Mouse (Mus musculus): ENCODE data around the gene Mapkapk2. TPM values are rescaled to one million over a fixed set of nuclear protein-coding genes. Genes with fewer than 3 reads are reported as not detected.
"Not testable (repeated sequence)": the region's sequence is repeated elsewhere in the genome, so short reads cannot be mapped to it uniquely, and the experiment has no call there.

The Mapkapk2 gene
- polyA plus RNA-seq, 1 experiment from 2014 or later, result 34.6 TPM

DNA sequence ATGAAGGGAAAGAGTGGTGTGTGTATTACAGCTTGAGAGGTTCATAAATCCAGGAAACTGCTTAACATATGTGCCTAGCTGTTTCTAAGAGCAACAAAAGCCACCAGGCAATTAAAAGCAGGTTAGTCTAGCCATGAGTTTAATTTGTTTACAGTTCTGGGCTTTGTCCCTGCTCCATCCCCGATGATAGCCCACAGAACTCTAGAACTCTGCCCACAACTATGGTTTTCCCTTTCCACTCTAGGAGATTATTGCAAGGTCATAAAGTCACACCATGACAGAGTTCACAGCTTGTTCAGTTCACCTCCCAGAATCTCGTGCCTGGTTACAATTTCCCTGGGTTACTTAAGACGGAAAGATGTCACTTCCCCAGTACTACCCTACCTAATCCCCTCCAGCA, 66.4 kb downstream of the Mapkapk2 start:
- 31% methylated on average over 3 of the region's 3 CpGs for WGBS
- no peak for DNase-seq (ENCODE audit: low spot score)
- H3K27me3 ChIP-seq (ENCODE audit: control insufficient read depth, insufficient read depth, low read length), result no peaks in the 10 kb centered on the region
- no peak for ATAC-seq (ENCODE audit: low FRiP score, low TSS enrichment)
- no peak overlapping the region for H3K9ac ChIP-seq (ENCODE audit: low read length)
- H3K36me3 ChIP-seq (ENCODE audit: control insufficient read depth, insufficient read depth, low read length), result no peaks in the 10 kb centered on the region
- H3K27ac ChIP-seq (replicated peaks), result no peak overlapping the region
- H3K9me3 ChIP-seq (ENCODE audit: control insufficient read depth, low read length), result no peaks in the 10 kb centered on the region
- no peak overlapping the region for H3K4me3 ChIP-seq (ENCODE audit: low read depth, low read length)
- H3K4me2 ChIP-seq (replicated peaks; ENCODE audit: low read depth), result no peak overlapping the region
- H3K4me1 ChIP-seq (replicated peaks; ENCODE audit: control insufficient read depth, insufficient read depth), result no peaks in the 10 kb centered on the region
- no peak for TF ChIP-seq EP300 (optimal IDR thresholded peaks at IDR 0.05)
- no peak for TF ChIP-seq CTCF (IDR thresholded peaks at IDR 0.05; ENCODE audit: low read depth)

DNA sequence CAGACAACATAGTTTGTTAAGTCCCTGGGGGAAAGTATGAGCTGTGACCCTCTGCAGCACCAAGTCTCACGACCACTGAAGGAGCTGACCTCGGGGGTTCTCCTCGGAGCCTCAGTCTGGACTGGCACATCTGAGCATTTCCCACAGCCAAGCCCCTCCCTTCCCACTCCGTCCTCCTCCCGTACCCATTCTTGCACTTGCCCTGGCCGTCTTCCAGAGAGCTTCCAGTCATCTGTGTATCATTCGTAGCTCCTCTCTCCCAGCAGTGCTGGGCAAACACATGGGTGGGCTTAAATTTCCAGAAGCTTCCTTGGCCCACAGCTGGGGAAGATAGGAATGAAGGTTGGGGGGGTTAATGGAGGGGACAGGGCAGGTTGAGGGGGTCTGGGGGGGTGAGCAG, 67.4 kb downstream of the Mapkapk2 start:
- Histone ChIP-seq H3K4me2 (replicated peaks; ENCODE audit: low read depth) (no peak overlapping the region), H3K36me3 (ENCODE audit: control insufficient read depth, insufficient read depth, low read length) (no peaks in the 10 kb centered on the region), H3K4me3 (ENCODE audit: low read depth, low read length) (no peak overlapping the region), H3K9me3 (ENCODE audit: control insufficient read depth, low read length) (no peaks in the 10 kb centered on the region), H3K27ac (replicated peaks) (no peak overlapping the region), H3K4me1 (replicated peaks; ENCODE audit: control insufficient read depth, insufficient read depth) (no peaks in the 10 kb centered on the region), H3K9ac (ENCODE audit: low read length) (no peak overlapping the region), H3K27me3 (ENCODE audit: control insufficient read depth, insufficient read depth, low read length) (no peaks in the 10 kb centered on the region)
- ATAC-seq (ENCODE audit: low FRiP score, low TSS enrichment) (no peak), DNase-seq (ENCODE audit: low spot score) (no peak)
- TF ChIP-seq CTCF (IDR thresholded peaks at IDR 0.05; ENCODE audit: low read depth) (no peak), EP300 (optimal IDR thresholded peaks at IDR 0.05) (no peak)
- 22% methylated on average over 7 of the region's 7 CpGs for WGBS

DNA sequence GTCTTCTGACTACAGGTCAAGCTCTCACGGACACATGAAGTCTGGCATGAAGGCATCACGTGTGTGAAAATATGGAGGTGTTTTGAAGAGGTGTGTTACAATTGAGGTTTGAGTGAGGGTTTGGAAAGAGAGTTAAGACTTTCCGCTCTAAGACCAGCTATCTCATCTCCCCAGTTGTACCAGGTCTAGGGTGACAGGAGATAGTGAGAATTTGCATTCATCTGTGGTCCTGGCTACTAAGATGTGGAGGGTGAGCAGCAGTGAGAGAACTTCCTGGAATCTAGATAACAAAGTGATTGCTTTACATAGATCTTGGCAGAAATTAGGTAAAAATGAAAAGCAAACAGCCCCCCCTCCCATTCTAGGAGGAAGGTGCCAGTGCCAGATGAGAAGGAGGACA, 68.4 kb downstream of the Mapkapk2 start:
- ATAC-seq (ENCODE audit: low FRiP score, low TSS enrichment), result no peak
- H3K9me3 ChIP-seq (ENCODE audit: control insufficient read depth, low read length), result no peaks in the 10 kb centered on the region
- 91% methylated on average over 3 of the region's 3 CpGs for WGBS

DNA sequence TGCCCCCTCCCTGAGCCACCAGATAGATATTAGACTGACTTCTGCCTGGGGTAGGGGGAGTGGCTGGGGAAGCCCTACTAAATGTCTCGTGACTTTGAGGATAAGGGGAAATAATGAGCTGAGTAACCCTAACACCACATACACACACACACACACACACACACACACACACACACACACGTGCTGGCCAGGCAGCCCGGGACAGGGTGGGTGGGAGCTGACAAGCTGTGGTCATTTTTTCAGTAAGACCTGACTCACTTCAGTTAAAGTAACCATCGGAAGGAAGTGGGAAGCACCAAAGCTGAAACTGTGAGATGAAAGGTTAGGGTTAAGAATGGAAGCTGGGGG, 71.8 kb downstream of the Mapkapk2 start:
- ATAC-seq (ENCODE audit: low FRiP score, low TSS enrichment) (no peak), DNase-seq (ENCODE audit: low spot score) (no peak)
- H3K36me3 ChIP-seq (ENCODE audit: control insufficient read depth, insufficient read depth, low read length), result no peaks in the 10 kb centered on the region
- H3K4me3 ChIP-seq (ENCODE audit: low read depth, low read length), result no peak overlapping the region
- no peaks in the 10 kb centered on the region for H3K27me3 ChIP-seq (ENCODE audit: control insufficient read depth, insufficient read depth, low read length)
- WGBS, result 54% methylated on average over 4 of the region's 4 CpGs
- H3K9me3 ChIP-seq (ENCODE audit: control insufficient read depth, low read length), result no peaks in the 10 kb centered on the region
- no peak overlapping the region for H3K9ac ChIP-seq (ENCODE audit: low read length)
- no peaks in the 10 kb centered on the region for H3K4me1 ChIP-seq (replicated peaks; ENCODE audit: control insufficient read depth, insufficient read depth)
- no peak overlapping the region for H3K27ac ChIP-seq (replicated peaks)
- H3K4me2 ChIP-seq (replicated peaks; ENCODE audit: low read depth), result no peak overlapping the region
- no peak for TF ChIP-seq EP300 (optimal IDR thresholded peaks at IDR 0.05)
- TF ChIP-seq CTCF (IDR thresholded peaks at IDR 0.05; ENCODE audit: low read depth), result no peak

More for the DNA sequence above, 68.4 kb downstream of the Mapkapk2 start:
- Histone ChIP-seq H3K27me3 (ENCODE audit: control insufficient read depth, insufficient read depth, low read length) (no peaks in the 10 kb centered on the region), H3K4me1 (replicated peaks; ENCODE audit: control insufficient read depth, insufficient read depth) (no peaks in the 10 kb centered on the region), H3K9ac (ENCODE audit: low read length) (no peak overlapping the region), H3K27ac (replicated peaks) (no peak overlapping the region), H3K4me2 (replicated peaks; ENCODE audit: low read depth) (no peak overlapping the region), H3K36me3 (ENCODE audit: control insufficient read depth, insufficient read depth, low read length) (no peaks in the 10 kb centered on the region), H3K4me3 (ENCODE audit: low read depth, low read length) (no peak overlapping the region)
- no peak for DNase-seq (ENCODE audit: low spot score)
- TF ChIP-seq CTCF (IDR thresholded peaks at IDR 0.05; ENCODE audit: low read depth) (no peak), EP300 (optimal IDR thresholded peaks at IDR 0.05) (no peak)

DNA sequence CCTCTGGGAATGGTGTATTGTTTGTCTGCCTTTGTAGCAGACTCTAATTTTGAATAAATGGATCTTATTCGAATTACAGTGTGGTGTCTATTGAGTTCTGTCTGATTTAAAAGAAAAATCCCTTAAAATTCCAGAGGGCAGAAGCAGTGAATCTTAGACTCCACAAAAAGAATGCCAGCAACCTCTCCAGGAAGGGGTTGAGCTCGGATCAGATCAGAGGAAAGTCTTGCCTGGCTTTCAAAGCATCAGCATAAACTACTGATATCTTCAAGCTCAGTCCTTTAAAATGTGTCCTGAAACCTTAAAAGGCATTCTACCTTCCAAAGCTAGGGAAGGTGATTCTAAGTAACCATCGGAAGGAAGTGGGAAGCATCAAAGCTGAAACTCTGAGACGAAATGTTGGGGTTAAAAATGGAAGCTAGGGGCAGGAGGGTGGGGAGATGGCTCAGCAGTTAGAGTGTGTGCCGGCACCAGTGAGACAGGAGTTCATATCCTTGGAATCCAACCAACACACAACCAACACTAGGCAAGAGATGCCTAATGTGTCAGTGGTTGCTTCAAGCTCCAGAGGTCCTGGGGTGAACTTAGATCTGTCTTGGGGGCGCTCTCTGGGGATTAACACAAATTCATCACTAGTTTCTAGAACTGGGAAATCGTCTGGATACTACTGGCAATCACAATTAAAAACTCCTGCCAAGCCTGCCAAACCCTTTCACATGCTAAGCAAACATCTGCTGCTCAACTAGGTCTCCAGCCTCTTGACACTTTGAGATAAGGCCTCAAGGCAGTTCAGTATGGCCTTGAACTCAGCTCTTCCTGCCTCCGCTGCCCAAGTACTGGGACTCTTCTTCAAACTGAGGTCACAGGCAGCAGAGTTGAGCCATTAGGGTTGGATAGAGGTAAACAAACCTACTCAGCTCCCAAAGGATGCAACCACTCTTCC, 72.5 kb downstream of the Mapkapk2 start:
- Histone ChIP-seq H3K9me3 (ENCODE audit: control insufficient read depth, low read length) (no peaks in the 10 kb centered on the region), H3K9ac (ENCODE audit: low read length) (no peak overlapping the region), H3K27me3 (ENCODE audit: control insufficient read depth, insufficient read depth, low read length) (no peaks in the 10 kb centered on the region), H3K4me3 (ENCODE audit: low read depth, low read length) (no peak overlapping the region), H3K27ac (replicated peaks) (no peak overlapping the region), H3K4me1 (replicated peaks; ENCODE audit: control insufficient read depth, insufficient read depth) (no peaks in the 10 kb centered on the region), H3K36me3 (ENCODE audit: control insufficient read depth, insufficient read depth, low read length) (no peaks in the 10 kb centered on the region), H3K4me2 (replicated peaks; ENCODE audit: low read depth) (no peak overlapping the region)
- DNase-seq (ENCODE audit: low spot score), result no peak
- WGBS, result 72% methylated on average over 8 of the region's 8 CpGs
- TF ChIP-seq EP300 (optimal IDR thresholded peaks at IDR 0.05), result no peak
- TF ChIP-seq CTCF (IDR thresholded peaks at IDR 0.05; ENCODE audit: low read depth), result no peak
- ATAC-seq (ENCODE audit: low FRiP score, low TSS enrichment), result no peak

DNA sequence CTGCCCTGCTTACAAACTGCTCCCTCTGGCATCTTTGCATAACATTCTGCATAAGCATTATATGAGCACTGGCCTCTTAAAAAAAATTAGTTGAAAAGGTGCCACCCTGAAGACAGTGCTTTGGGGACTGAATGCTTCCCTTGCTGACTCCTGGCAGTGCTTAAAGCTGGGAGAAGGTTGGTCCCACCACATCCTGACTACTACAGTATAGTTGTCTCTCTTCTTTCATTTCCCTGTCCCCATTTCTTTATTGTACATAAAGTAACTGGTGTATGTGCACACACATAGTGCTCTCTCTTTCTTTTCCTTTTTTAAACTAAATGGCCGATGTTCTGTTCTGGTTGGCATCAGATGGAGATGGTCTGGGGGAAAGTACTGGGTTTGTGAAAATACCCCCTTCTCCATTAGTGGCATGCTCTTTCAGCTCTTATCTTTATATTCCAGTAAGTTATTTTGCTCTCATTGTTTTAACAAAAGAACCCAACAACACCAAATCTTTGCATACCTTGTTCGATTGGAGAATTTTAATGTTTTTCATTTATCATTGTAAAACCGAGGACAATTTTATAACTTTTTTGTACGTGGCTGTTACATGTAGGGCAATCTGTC, 74.3 kb downstream of the Mapkapk2 start:
- not testable (repeated sequence) for H3K27me3 ChIP-seq (ENCODE audit: control insufficient read depth, insufficient read depth, low read length); H3K36me3 ChIP-seq (ENCODE audit: control insufficient read depth, insufficient read depth, low read length); H3K9ac ChIP-seq (ENCODE audit: low read length); H3K4me3 ChIP-seq (ENCODE audit: low read depth, low read length); H3K4me1 ChIP-seq (replicated peaks; ENCODE audit: control insufficient read depth, insufficient read depth); H3K9me3 ChIP-seq (ENCODE audit: control insufficient read depth, low read length); ATAC-seq (ENCODE audit: low FRiP score, low TSS enrichment); DNase-seq (ENCODE audit: low spot score); H3K27ac ChIP-seq (replicated peaks); H3K4me2 ChIP-seq (replicated peaks; ENCODE audit: low read depth)
- 85% methylated on average over 4 of the region's 4 CpGs for WGBS
